Mouse (Mus musculus): Measurements from ENCODE around the gene Col28a1.
A peak's percentile ranks its signal among the peaks of the same experiment; 100 is the strongest.

Gene Col28a1

GRCm38 (mm10) chr6:8119116-8119515 lies 73.3 kb downstream of the Col28a1 start:
- no peak for DNase-seq (ENCODE audit: low read depth, low spot score)

GRCm38 (mm10) chr6:8118577-8118976 lies 73.8 kb downstream of the Col28a1 start:
- DNase-seq (ENCODE audit: low read depth, low spot score): no peak

- no peak for DNase-seq (ENCODE audit: low read depth, low spot score)
Observed at GRCm38 (mm10) chr6:8105870-8106706, 86.3 kb downstream of the Col28a1 start.

GRCm38 (mm10) chr6:8101224-8101623 lies 91.2 kb downstream of the Col28a1 start:
- DNase-seq (ENCODE audit: low read depth, low spot score): no peak

- no peak for DNase-seq (ENCODE audit: low read depth, low spot score)
Observed at GRCm38 (mm10) chr6:8095856-8096255, 96.6 kb downstream of the Col28a1 start.

GRCm38 (mm10) chr6:8094160-8094953 lies 98.1 kb downstream of the Col28a1 start:
- DNase-seq (ENCODE audit: low read depth, low spot score): no peak

GRCm38 (mm10) chr6:8093556-8093955 lies 98.9 kb downstream of the Col28a1 start:
- DNase-seq (ENCODE audit: low read depth, low spot score): no peak

- DNase-seq (ENCODE audit: low read depth, low spot score): peak; percentile 17
Observed at GRCm38 (mm10) chr6:8086847-8087246, 105.6 kb downstream of the Col28a1 start.

- DNase-seq (ENCODE audit: low read depth, low spot score): no peak
Observed at GRCm38 (mm10) chr6:8084806-8085205, 107.6 kb downstream of the Col28a1 start.

- no peak for DNase-seq (ENCODE audit: low read depth, low spot score)
Observed at GRCm38 (mm10) chr6:8083196-8083595, 109.2 kb downstream of the Col28a1 start.

GRCm38 (mm10) chr6:8077572-8078146 lies 114.8 kb downstream of the Col28a1 start:
- no peak for DNase-seq (ENCODE audit: low read depth, low spot score)

GRCm38 (mm10) chr6:8074914-8075313 lies 117.5 kb downstream of the Col28a1 start:
- no peak for DNase-seq (ENCODE audit: low read depth, low spot score)

- DNase-seq (ENCODE audit: low read depth, low spot score): no peak
Observed at GRCm38 (mm10) chr6:8068979-8069378, 123.4 kb downstream of the Col28a1 start.

- no peak for DNase-seq (ENCODE audit: low read depth, low spot score)
Observed at GRCm38 (mm10) chr6:8068394-8068793, 124.0 kb downstream of the Col28a1 start.

GRCm38 (mm10) chr6:8067124-8067523 lies 125.3 kb downstream of the Col28a1 start:
- DNase-seq (ENCODE audit: low read depth, low spot score): no peak

GRCm38 (mm10) chr6:8066208-8066607 lies 126.2 kb downstream of the Col28a1 start:
- peak; percentile 9 for DNase-seq (ENCODE audit: low read depth, low spot score)

GRCm38 (mm10) chr6:8059199-8059598 lies 133.2 kb downstream of the Col28a1 start:
- DNase-seq (ENCODE audit: low read depth, low spot score): no peak

- no peak for DNase-seq (ENCODE audit: low read depth, low spot score)
Observed at GRCm38 (mm10) chr6:8048216-8048615, 144.2 kb downstream of the Col28a1 start.

GRCm38 (mm10) chr6:8046446-8046845 lies 146.0 kb downstream of the Col28a1 start:
- no peak for DNase-seq (ENCODE audit: low read depth, low spot score)

GRCm38 (mm10) chr6:8045825-8046224 lies 146.6 kb downstream of the Col28a1 start:
- no peak for DNase-seq (ENCODE audit: low read depth, low spot score)

GRCm38 (mm10) chr6:8028711-8029110 lies 163.7 kb downstream of the Col28a1 start:
- DNase-seq (ENCODE audit: low read depth, low spot score): no peak

Measured in retina, postnatal 7 days (tissue).